Mouse (Mus musculus): ENCODE data around the gene Bach2.

DNA sequence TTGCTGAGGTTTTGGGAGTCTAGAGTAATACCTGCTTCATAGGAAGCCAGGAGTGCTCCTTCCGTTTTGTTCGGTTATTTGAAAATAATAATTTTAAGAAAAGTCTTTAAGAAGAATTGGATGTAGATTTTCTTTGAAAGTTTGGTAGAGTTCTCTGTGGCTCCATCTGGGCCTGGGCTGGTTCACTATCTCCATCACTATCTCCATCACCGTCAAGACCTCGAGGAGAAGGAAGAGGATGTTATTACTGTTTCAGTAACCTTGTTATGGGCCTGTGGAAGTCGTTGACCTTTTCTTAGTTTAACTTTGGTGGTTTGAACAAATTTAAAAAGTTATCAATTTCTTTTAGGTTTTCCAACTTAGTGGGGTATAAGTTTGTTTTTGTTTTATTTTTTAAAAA, 33.8 kb downstream of the Bach2 start:
- TF ChIP-seq POLR2A (IDR thresholded peaks at IDR 0.05; ENCODE audit: insufficient read depth, low read length) (no peak), CTCF (IDR thresholded peaks at IDR 0.05; ENCODE audit: low read depth, low read length) (no peak)
